Mouse (Mus musculus) MN1 (cell line): ENCODE data around the gene Dscaml1.

Experiments used
- DNase-seq: peaks from one replicate; pipeline ENCODE4 v3.0.0-alpha.2; 2016; ENCODE audit warnings: low spot score

Gene Dscaml1

DNA sequence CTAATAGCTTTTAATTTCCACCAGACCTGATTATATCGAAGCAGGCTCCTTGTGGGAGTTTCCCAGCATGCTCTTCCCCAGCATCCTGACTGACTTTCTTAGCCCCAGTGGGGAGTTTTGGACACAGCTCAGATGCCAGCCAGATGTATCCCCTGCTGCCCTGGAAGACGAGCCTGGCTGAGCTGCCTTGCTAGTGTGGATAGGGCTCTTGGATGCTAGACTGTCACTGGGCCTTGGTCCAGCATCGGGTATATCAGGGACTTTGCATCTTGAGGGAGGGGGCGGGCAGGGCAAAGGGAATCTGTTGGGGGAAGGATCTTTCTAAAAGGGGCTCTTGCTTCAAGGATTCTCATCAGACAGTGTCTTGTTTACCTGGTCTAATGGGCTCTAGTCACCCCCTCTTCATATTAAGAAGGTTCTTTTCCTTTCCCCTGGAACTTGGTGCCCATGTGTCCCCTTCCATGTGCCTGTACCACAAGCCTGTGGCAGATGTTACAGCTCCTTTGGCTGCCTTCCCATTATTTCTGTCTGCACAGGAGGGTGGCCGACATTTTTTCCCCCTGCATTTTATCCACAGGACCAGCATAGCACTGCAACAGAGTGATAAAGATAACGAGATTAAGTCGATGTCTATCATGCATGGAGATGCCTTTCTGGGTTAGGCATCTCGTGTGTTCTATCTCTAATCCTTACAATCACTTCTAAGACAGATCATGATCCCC, 28.6 kb downstream of the Dscaml1 start:
- DNase-seq: peak; percentile 86

DNA sequence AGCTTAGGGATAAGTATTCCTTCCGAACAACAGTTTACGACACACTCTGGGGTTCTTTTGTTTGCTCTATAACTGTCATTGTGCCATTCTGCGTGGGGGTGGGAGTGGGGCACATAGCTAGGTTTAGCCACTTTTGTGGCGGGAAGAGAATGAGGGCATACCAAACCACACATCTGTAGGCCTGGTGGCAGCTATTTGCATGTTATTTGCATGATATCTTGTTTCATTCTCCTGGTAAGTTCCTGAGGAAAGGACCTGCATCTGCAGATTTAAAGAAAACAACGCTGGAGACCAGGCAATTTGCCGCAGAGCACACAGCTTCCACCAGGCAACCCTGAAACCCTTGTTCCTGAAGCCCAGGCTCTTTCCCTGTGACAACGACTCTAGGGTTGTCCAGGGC, 30.8 kb downstream of the Dscaml1 start:
- DNase-seq: no peak

DNA sequence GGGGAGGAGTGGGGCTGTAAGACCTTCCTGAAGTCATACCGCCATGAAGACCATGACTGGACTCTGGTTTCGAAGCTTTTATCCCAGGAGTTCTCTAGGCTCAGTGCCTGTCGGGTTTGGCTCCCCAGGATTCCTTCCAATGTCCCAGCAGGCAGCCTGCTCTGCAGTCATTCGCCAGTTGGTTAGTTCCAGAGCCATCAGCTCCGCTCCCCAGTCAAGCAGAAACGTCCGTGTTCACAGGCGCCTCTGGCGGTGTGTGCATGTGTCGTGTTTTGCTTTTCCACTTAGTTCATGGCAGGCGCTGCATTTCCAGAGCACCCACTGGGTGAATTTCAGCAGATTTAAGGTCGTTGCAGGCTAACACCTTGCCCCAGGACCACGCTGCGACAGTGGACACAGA, 31.9 kb downstream of the Dscaml1 start:
- DNase-seq: no peak

DNA sequence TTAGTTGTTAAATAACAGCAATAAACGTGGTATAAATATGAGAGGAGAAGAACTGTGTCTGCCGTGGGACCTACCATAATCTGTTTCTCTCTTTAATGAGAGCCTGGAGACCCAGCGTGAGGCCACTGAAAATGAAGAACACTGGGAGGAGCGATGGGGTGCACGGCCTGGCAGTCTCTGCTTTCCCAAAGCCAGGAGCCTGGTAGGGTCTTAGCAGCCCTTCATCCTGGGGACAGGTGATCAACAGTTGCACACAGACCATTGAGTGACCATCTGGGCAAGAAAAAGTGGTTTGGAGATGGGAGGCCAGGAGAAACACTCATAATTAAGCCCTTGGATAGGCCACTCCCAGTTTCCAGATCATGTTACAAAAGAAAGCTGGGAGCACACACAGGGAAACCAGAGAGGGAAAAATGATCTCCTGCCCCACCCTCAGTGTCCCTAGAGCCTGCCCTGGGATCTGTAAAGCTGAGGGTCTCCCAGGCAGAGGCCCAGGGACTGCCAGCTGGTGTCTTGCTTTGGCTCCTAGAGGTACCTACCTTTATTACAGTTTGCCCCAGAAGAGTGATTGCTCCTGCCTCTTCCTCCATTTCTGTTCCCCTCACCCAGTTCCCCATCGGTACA, 39.1 kb downstream of the Dscaml1 start:
- DNase-seq: no peak

DNA sequence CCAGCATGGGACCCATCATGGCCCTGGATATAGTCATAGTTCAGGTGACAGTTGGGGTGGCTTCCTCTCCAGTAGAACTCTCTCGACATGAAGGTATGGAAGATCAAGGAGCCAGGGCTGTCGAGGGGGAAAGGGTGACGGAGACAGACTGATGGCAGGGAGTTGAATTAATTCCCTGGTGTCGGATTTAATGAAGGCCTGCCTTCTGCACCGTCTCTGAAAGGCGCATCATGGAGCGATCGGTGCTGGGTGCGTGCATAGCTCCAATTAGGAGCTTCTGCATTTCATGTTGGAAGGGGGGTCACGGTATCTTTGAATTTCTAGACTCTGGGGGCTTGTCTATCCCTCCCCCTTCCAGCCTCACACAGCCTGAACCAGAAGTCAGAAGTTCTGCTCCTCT, 41.8 kb downstream of the Dscaml1 start:
- DNase-seq: no peak

DNA sequence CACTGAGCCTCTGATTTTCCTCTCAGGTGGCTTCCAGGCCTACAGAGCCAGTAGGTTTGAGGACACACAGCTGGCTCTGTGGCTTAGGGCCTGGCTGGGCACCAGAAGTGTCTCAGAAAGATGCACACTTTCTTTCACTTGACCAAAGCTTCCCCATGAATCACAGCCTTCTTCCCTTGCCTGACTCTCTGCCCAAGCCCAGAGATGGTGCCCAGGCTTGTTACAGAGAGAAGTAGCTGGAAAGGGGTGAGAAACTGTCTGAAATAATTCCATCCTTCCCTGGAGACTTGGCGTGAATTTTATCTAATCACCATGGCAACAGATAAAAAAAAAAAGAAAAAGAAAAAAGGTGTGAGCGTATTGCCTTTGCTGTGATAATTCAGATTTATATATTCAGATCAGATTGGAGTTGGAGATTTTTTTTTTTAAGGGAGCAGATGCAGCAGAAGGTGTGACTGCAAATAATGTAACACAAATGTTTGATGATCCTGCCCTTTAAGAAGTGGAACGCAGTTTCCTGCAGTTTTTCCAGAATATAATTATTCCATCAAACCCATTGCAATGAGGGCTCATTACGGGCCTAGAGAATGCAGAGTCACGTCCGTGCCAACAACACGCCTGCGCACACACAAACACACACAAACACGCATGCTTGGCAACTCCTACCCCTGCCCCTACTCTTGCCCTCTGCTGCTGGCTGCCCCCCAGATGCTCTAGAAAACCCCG, 44.5 kb downstream of the Dscaml1 start:
- DNase-seq: no peak

DNA sequence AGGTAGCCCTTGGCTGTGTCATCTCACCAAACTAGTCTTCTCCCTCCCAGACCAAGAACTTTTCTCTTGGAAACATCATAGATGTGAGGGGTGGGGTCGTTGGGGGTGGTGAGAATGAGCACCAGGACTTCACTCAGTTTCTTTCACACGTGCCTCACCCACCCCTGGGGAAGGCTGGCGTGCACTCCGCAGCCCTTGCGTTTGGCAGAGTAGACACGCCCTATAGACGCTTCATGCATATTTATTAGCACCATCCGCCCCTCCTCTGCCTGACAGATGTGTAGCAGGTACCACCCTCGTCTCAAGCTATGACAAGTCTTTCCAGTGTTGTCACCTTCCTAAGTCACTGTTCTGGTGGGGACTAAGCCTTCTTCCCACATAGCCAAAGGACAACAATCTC, 45.3 kb downstream of the Dscaml1 start:
- DNase-seq: no peak

DNA sequence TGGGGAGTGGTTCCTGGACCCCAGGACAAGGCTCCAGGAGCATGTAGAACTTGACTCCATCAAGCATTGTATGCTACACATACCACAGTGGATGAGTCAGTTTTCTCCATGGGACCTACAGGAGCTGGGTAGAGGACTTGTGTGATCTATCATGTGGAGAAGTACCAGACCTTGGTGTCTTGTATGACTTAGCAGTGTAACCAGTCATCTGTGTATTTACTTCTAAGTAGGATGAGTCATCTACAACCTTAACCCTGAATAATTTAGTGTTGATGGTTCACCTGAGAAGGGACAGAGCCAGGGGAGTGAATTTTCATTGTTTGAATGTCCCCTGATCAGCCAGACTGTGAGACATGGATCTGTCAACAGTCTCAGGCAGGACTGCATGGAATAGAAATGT, 48.4 kb downstream of the Dscaml1 start:
- no peak for DNase-seq

DNA sequence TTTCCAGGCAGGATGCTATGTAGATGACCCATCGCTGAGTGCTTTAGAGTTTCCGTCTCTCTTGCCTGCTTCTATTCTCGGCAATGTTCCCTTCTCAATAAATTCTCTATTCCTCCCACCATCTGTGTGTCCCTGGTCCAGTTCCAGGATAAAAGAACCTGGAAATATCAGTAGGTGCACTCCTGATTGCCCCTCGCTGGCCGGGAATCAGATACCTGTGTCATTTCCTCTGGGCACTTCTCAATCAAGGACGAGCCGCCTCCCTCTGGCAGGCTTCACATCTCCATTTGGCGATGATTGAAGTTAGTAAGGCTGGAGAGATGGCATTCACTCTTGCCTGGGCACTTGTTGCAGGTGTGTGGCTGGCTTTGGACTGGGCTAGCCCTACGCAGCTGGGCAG, 54.5 kb downstream of the Dscaml1 start:
- DNase-seq: no peak

DNA sequence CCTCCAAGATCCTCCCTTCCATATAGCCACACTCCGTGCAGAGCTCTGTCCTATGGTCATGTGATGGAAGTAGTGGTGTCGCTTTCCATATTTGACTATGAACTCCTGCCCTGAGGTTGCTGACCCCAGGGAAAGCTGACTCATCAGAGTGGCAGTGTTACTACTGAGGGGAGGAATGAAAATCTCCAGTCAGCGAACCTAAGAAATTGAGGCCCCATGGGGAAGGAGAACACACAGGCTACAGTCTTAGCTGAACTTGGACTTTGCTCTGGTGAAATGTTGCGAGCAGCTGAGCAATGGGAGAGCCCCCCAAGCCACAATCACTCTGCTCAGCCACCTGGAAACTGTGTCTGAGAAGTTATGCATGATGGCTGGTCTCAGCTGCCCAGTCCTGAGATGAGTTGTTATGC, 60.2 kb downstream of the Dscaml1 start:
- DNase-seq: no peak

DNA sequence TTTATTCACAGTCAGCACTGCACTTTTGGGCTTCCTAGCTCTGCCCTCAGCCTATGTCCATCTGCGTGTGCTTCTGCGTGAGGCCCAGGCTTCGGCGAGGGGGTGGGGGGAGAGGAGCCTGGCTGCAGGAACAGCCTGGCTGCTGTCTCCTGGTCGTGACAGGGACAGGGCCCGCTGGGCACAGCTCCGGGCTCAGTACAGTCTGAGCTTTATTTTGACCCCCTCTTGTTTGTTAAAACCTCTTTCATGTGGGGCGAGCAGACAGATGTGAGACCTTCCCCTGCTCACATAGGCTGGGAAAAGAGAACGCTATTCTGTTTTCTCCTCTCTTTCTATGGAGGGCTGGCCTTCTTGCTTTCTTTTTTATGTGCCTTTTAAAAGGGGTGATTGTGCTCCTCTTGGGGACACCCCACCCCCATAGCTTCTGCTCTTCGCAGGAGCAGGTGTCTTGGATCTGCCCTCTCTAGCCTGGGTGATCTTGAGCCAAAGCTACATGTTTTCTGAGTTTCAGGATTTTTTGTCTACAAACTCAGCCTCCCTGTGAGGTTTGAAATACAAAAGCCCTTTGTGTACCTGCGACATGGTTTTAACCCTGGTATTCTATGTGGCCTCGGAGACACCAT, 60.9 kb downstream of the Dscaml1 start:
- DNase-seq: no peak

DNA sequence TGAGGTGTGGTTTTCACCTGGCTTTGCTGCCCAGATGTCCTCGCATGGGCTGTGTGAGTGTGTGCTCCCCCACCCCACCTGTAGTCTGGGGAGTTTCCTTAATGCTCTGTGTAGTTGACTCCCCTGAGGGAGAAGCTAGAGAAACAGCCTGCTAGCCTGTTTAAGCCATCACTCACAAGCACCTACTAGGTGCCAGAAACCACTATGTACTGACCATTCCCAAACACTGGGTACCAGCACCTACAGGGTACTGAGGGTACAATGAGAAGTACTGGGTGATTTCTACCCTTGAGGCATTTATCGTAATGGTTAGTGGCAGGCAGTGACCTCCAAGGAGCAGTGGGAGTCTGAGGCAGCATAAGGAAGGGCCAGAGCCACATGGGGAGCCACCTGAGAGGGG, 64.5 kb downstream of the Dscaml1 start:
- DNase-seq: no peak

DNA sequence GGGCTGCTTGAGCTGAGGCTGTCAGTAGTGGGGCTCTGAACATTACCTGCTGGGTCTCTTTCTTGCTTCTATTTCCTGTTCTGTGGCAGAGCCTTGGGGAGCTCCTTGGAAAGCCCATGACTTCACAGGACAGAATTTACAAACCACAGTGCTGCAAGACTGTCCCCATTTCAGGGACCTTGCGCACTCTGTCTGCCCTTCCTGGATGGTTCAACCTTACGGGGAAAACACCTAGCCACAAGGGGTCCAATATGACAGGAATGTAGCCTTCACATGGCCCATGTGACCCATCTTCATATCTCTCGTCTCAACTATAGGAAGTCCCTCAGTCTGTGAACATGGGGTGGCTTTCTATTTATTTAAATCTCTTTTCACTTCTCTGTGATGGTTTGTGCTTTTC, 68.5 kb downstream of the Dscaml1 start:
- DNase-seq: no peak

DNA sequence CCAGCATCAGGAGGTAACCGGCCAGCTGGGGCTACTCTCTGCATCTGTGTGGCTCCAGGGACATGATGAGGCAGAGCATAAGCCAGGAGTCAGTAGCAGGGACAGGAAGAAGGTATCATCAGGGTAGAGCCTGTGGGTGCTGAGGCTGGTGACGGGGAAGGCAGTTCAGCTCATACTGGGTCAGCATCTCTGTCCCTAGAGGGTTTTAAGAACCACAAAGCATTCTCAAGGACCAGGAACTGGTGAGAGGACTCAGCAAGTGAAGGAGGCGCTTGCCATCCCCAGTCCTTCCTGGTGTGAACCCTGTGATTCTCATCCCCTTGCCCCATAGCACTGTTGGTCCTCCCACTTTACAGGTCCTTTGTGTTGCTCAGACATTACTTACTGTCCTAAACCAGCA, 69.9 kb downstream of the Dscaml1 start:
- no peak for DNase-seq

DNA sequence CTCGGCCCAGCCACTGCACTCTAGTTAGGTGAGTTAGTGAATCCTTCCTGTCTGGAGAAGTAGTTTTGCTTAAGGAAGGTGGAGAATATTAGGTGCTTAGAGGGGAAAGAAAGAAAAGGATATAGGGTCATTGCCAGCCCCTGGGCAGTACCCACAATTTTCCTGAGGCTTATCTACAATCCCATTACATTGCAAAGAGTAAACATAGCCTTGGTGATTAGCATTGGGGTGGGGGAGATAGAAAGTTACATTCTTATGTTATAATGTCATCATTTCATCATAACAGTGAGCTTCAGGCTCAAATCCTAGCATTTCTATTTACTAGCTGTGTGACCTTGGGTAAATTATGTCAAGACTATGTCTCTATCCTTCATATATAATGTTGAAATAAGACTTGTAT, 70.5 kb downstream of the Dscaml1 start:
- DNase-seq: no peak

DNA sequence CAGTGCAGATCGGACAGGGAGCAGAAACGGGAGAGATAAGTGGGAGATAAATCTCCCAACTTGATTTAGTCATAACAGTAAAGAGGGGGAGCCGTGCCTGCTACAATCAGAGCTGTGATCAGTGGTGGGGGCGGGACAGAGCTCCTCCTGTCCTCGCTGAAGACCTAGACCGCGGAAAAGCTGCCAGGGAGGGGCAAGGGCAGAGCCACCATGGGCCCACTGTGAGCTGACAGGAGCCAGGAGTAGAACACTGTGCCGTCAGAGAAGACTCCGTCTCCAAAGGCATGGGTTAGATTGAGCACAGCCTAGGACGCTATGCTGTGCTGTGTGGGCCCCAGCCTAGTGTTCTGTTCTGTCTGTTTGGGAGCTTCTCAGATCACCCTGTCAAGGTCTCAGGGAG, 72.8 kb downstream of the Dscaml1 start:
- peak; percentile 49 for DNase-seq

DNA sequence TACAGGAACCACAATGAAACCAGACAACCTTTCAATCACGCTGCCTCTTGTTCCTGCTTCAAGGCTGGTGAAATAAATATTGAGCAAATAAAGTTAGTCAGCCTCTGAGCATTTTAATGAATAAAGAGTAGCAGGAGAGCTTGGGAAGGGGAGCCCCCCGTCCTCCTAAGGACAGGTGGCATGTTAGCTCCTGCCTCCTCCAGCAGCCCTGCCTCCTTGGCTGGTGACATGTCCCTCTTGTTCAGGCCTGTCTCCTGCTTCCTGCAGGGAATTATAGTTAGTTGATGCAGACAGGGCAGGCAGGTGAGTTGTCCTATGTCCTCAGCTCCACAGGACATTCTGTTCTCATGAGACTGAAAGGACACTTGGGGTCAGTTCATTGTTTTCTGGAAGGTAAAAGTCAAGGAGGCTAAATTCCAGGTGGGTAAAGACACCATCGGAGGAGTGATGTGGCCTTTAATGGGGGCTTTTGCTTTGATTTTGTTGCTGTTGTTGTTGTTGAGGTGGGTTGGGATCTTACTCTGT, 73.7 kb downstream of the Dscaml1 start:
- DNase-seq: no peak

DNA sequence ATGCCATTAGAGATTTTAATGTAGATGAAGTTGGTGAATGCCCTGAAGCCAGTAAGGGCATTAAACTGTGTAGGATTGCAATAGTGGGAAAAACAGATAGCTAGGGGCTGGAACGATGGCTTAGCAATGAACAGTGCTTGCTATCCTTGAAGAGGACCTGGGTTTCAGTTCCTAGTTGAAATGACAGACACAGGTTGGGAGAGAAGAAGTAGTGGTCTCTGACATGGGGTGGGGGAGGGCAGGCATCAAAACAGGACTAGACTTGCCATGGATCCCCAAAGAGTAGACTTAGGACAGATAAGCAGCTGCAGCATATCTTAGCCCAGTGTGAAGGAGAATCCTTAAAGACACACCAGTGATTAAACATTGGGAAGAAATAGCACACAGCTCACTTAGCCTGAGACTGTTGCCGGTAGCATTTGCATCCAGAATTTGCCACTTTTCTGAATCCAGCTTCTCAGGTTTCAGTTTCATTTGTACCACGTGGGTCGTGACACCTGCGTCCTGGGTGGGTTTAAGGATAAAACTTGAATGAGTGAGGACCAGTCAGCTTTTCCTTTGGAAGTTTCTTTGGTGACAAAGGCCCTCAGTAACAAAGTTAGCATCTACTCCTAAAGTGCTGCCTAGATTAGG, 75.0 kb downstream of the Dscaml1 start:
- no peak for DNase-seq

DNA sequence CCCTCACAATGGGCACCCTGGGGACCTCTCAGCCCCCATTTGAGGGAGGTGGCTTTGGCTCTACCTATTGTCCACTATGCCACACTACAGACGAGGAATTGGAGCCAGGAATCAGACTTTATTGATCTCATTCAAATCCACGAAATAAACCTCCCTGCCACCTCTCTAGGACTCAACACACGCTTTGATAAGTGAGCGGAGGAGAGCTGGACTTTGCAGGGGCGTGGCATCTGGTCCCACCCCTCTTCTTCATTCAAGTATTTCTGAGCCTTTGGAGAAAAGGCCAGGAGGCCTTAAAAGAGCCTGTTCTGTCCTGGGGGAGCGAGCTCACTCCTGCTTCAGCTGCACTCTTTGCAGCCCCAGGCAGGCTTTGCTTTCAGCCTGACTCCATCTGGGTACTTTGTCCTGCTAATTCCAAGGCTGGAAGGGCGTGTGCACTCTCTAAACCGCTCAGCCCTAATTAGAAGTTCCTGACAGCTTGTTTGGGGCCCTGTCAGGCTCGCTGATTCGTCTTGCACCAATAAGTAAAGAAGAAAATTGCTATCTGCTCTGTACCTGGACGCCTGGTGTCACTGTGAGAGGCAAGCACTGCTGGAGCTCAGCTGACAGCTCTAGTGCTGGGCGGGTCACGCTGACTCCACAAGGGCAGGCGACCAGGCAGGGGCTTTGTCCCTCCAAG, 75.7 kb downstream of the Dscaml1 start:
- DNase-seq: peak; percentile 19

DNA sequence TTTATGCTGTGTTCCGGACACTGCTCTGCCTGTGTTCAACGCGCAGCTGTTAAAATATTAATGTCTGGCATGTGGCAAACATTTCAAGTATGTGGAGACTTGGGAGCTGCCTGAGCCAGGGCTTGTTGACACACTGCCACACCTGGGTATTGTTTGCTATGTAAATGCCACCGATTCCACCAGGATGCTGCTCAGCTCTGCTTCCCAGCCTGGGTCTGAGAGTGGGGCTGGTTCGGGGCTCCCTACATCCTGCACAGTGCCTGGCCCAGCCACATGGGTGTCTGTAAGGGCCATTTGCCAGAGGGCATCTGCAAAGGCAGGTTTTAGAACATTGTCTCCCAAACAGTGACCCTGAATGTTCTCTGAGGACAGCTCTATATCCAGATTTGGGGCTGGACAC, 78.5 kb downstream of the Dscaml1 start:
- DNase-seq: peak; percentile 16

DNA sequence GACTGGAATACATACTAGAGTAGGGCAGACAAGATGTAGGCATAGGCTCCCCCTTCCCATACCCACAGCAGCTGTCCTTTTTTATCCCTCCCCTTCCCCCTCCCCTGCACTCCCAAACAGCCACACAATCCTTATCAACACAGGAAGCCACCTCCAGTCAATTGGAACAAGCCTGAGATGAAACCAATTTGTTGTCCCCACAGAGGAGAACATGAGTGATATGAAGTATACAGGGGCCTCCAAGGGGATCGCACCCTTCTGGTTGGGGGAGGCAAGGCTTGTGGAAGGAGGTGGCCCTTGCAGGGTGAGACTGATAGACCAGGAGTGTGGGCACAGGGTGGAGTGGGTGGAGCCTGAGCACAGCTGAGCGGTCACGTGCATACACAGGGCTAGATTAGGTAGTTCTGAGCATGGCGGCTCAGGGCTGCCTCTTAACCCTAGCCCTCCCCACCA, 79.1 kb downstream of the Dscaml1 start:
- DNase-seq: peak; percentile 35

DNA sequence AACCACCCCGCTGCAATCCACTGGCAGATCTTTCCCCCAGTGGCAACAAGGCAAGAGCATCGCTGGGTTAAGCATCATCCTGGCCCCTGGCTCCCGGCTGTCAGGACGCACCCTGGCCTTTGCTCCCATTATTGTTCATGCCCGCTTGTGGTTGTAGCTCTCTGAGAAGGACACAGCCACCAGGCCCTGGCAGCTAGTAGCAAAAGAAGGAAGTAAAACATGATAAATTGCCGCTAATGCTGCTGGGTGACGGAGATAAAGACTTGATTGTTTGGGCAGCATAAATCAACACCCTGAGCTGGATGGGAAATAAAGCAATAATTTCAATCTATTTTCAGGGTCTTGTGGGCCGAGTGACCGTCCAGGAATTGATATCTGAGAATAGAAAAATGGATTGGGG, 81.1 kb downstream of the Dscaml1 start:
- no peak for DNase-seq
